Mouse (Mus musculus) forebrain, embryonic 13.5 days (tissue): ENCODE results near the gene Tgfa. TPM values are rescaled to one million over a fixed set of nuclear protein-coding genes. Genes with fewer than 3 reads are reported as not detected.

Experiments
- ATAC-seq: fragments of 200-750 bp; cut with Nextera tagmentation; 2 replicates; pipeline ENCODE4 v1.8.0; 2017
- H3K27ac ChIP-seq: fragments of 300-500 bp; sonication (generic); 2 replicates; pipeline ENCODE4 v1.5.1; 2015; ENCODE audit warnings: inconsistent platforms, mild to moderate bottlenecking, moderate library complexity
- H3K27me3 ChIP-seq: fragments of 300-500 bp; sonication (generic); 2 replicates; pipeline ENCODE4 v1.6.1; 2015; ENCODE audit warnings: mild to moderate bottlenecking, inconsistent platforms
- H3K36me3 ChIP-seq: fragments of 300-500 bp; sonication (generic); 2 replicates; pipeline ENCODE4 v1.6.1; 2015; ENCODE audit warnings: mild to moderate bottlenecking, inconsistent platforms; ENCODE audit not compliant: poor library complexity, severe bottlenecking
- H3K4me1 ChIP-seq: fragments of 300-500 bp; sonication (generic); 2 replicates; pipeline ENCODE4 v1.6.1; 2015; ENCODE audit warnings: inconsistent platforms
- H3K4me2 ChIP-seq: fragments of 300-500 bp; sonication (generic); 2 replicates; pipeline ENCODE4 v1.6.1; 2015; ENCODE audit warnings: inconsistent platforms, mild to moderate bottlenecking, moderate library complexity
- H3K4me3 ChIP-seq: fragments of 300-500 bp; sonication (generic); 2 replicates; pipeline ENCODE4 v1.5.1; 2015; ENCODE audit warnings: mild to moderate bottlenecking, inconsistent platforms
- H3K9ac ChIP-seq: fragments of 300-500 bp; sonication (generic); 2 replicates; pipeline ENCODE4 v1.6.1; 2015; ENCODE audit warnings: mild to moderate bottlenecking, inconsistent platforms
- H3K9me3 ChIP-seq: fragments of 300-500 bp; sonication (generic); replicated peaks from 2 replicates; pipeline ENCODE4 v1.6.1; 2016; ENCODE audit warnings: inconsistent platforms
- WGBS: fragments of 180-500 bp; shearing (Covaris S2); methylation state at CpG from one replicate; pipeline ENCODE4 v1.1.7; 2015; 5-methylcytosine and 5-hydroxymethylcytosine counted together
- polyA plus RNA-seq: library from polyadenylated mRNA; unstranded; fragments of >200 nt; fragmentation: Nextera tagmentation; extraction: Ambion mirVana; gene quantifications from 2 replicates; pipeline ENCODE4 v1.2.1, GENCODE M21; 2015

Gene Tgfa
- polyA plus RNA-seq, 1 experiment from 2014 or later, result 3.5 TPM

- H3K9me3 ChIP-seq, result no peaks in the 10 kb centered on the region
- no peak overlapping the region for H3K9ac ChIP-seq
- no peak overlapping the region for H3K4me2 ChIP-seq
- H3K4me3 ChIP-seq, result no peak overlapping the region
- H3K27me3 ChIP-seq, result no peaks in the 10 kb centered on the region
- no peak for ATAC-seq
- peaks cover 30% of the 10 kb centered on the region for H3K4me1 ChIP-seq
- 39% methylated on average over 4 of the region's 4 CpGs for WGBS
- no peak overlapping the region for H3K27ac ChIP-seq
- H3K36me3 ChIP-seq, result no peaks in the 10 kb centered on the region
Observed at GRCm38 (mm10) chr6:86245965-86246364, 50.9 kb downstream of the Tgfa start.

- Histone ChIP-seq H3K4me3 (no peak overlapping the region), H3K9me3 (no peaks in the 10 kb centered on the region), H3K27ac (peak overlapping the region; percentile 81), H3K36me3 (no peaks in the 10 kb centered on the region), H3K4me2 (no peak overlapping the region), H3K27me3 (no peaks in the 10 kb centered on the region), H3K9ac (no peak overlapping the region), H3K4me1 (peaks cover 30% of the 10 kb centered on the region)
- 27% methylated on average over 1 of the region's 1 CpGs for WGBS
- ATAC-seq, result no peak
Observed at GRCm38 (mm10) chr6:86248562-86248961, 53.5 kb downstream of the Tgfa start.

GRCm38 (mm10) chr6:86249042-86249441, 54.0 kb downstream of the Tgfa start:
- peak overlapping the region; percentile 45 for H3K9ac ChIP-seq
- WGBS, result 11% methylated on average over 16 of the region's 16 CpGs
- no peaks in the 10 kb centered on the region for H3K36me3 ChIP-seq
- H3K4me1 ChIP-seq, result peaks cover 30% of the 10 kb centered on the region
- no peaks in the 10 kb centered on the region for H3K9me3 ChIP-seq
- H3K4me3 ChIP-seq, result no peak overlapping the region
- ATAC-seq, result peak; percentile 89
- peak overlapping the region; percentile 90 for H3K27ac ChIP-seq
- no peaks in the 10 kb centered on the region for H3K27me3 ChIP-seq
- peak overlapping the region; percentile 35 for H3K4me2 ChIP-seq

- no peak overlapping the region for H3K9ac ChIP-seq
- WGBS, result 85% methylated on average over 2 of the region's 2 CpGs
- no peak for ATAC-seq
- H3K4me1 ChIP-seq, result peaks cover 28% of the 10 kb centered on the region
- no peaks in the 10 kb centered on the region for H3K27me3 ChIP-seq
- no peaks in the 10 kb centered on the region for H3K9me3 ChIP-seq
- H3K4me2 ChIP-seq, result no peak overlapping the region
- H3K36me3 ChIP-seq, result no peaks in the 10 kb centered on the region
- H3K27ac ChIP-seq, result peak overlapping the region; percentile 90; the same call in 1 of the 2 replicates
- H3K4me3 ChIP-seq, result no peak overlapping the region
Observed at GRCm38 (mm10) chr6:86250236-86250635, 55.2 kb downstream of the Tgfa start.

- Histone ChIP-seq H3K27me3 (no peaks in the 10 kb centered on the region), H3K4me1 (peaks cover 27% of the 10 kb centered on the region), H3K27ac (peak overlapping the region; percentile 6; the same call in 1 of the 2 replicates), H3K4me3 (no peak overlapping the region), H3K4me2 (no peak overlapping the region), H3K36me3 (no peaks in the 10 kb centered on the region), H3K9me3 (no peaks in the 10 kb centered on the region), H3K9ac (no peak overlapping the region)
- WGBS, result 55% methylated on average over 8 of the region's 8 CpGs
- ATAC-seq, result no peak
Observed at GRCm38 (mm10) chr6:86250830-86251229, 55.8 kb downstream of the Tgfa start.

GRCm38 (mm10) chr6:86252176-86253125, 57.4 kb downstream of the Tgfa start:
- Histone ChIP-seq H3K9ac (no peak overlapping the region), H3K4me1 (peaks cover 21% of the 10 kb centered on the region), H3K4me3 (no peak overlapping the region), H3K27me3 (no peaks in the 10 kb centered on the region), H3K4me2 (no peak overlapping the region), H3K9me3 (no peaks in the 10 kb centered on the region), H3K36me3 (no peaks in the 10 kb centered on the region), H3K27ac (no peak overlapping the region)
- ATAC-seq, result no peak
- 89% methylated on average over 10 of the region's 10 CpGs for WGBS

- WGBS, result 90% methylated on average over 9 of the region's 9 CpGs
- H3K4me1 ChIP-seq, result no peaks in the 10 kb centered on the region
- H3K27ac ChIP-seq, result no peak overlapping the region
- H3K4me2 ChIP-seq, result no peak overlapping the region
- no peak for ATAC-seq
- H3K27me3 ChIP-seq, result no peaks in the 10 kb centered on the region
- no peaks in the 10 kb centered on the region for H3K36me3 ChIP-seq
- H3K9me3 ChIP-seq, result no peaks in the 10 kb centered on the region
- no peak overlapping the region for H3K9ac ChIP-seq
- H3K4me3 ChIP-seq, result no peak overlapping the region
Observed at GRCm38 (mm10) chr6:86255899-86256298, 60.9 kb downstream of the Tgfa start.

- ATAC-seq, result no peak
- Histone ChIP-seq H3K27ac (no peak overlapping the region), H3K9me3 (no peaks in the 10 kb centered on the region), H3K9ac (no peak overlapping the region), H3K27me3 (no peaks in the 10 kb centered on the region), H3K4me2 (no peak overlapping the region), H3K4me3 (no peak overlapping the region), H3K36me3 (no peaks in the 10 kb centered on the region), H3K4me1 (no peaks in the 10 kb centered on the region)
- WGBS, result 91% methylated on average over 6 of the region's 6 CpGs
Observed at GRCm38 (mm10) chr6:86259242-86259641, 64.2 kb downstream of the Tgfa start.

GRCm38 (mm10) chr6:86260322-86261050, 65.5 kb downstream of the Tgfa start:
- WGBS, result 67% methylated on average over 7 of the region's 7 CpGs
- H3K27ac ChIP-seq, result no peak overlapping the region
- H3K4me3 ChIP-seq, result no peak overlapping the region
- no peak overlapping the region for H3K9ac ChIP-seq
- ATAC-seq, result no peak
- H3K9me3 ChIP-seq, result no peaks in the 10 kb centered on the region
- H3K4me1 ChIP-seq, result no peaks in the 10 kb centered on the region
- H3K36me3 ChIP-seq, result no peaks in the 10 kb centered on the region
- H3K4me2 ChIP-seq, result no peak overlapping the region
- H3K27me3 ChIP-seq, result no peaks in the 10 kb centered on the region

GRCm38 (mm10) chr6:86266786-86267185, 71.8 kb downstream of the Tgfa start:
- Histone ChIP-seq H3K4me1 (no peaks in the 10 kb centered on the region), H3K36me3 (no peaks in the 10 kb centered on the region), H3K9ac (no peak overlapping the region), H3K27me3 (no peaks in the 10 kb centered on the region), H3K9me3 (no peaks in the 10 kb centered on the region), H3K4me3 (no peak overlapping the region), H3K4me2 (no peak overlapping the region), H3K27ac (no peak overlapping the region)
- ATAC-seq, result no peak
- WGBS, result 89% methylated on average over 5 of the region's 5 CpGs

GRCm38 (mm10) chr6:86270373-86271068, 75.5 kb downstream of the Tgfa start:
- H3K4me2 ChIP-seq, result no peak overlapping the region
- H3K27me3 ChIP-seq, result no peaks in the 10 kb centered on the region
- 80% methylated on average over 8 of the region's 8 CpGs for WGBS
- no peak for ATAC-seq
- no peak overlapping the region for H3K9ac ChIP-seq
- no peaks in the 10 kb centered on the region for H3K4me1 ChIP-seq
- no peaks in the 10 kb centered on the region for H3K36me3 ChIP-seq
- H3K4me3 ChIP-seq, result no peak overlapping the region
- no peaks in the 10 kb centered on the region for H3K9me3 ChIP-seq
- no peak overlapping the region for H3K27ac ChIP-seq

- Histone ChIP-seq H3K36me3 (no peaks in the 10 kb centered on the region), H3K4me2 (no peak overlapping the region), H3K4me3 (no peak overlapping the region), H3K9ac (no peak overlapping the region), H3K27me3 (no peaks in the 10 kb centered on the region), H3K9me3 (0 out of 2 replicates have a peak, but pooled peaks cover 4% of the 10 kb centered on the region), H3K27ac (no peak overlapping the region), H3K4me1 (no peaks in the 10 kb centered on the region)
- ATAC-seq, result no peak
- 91% methylated on average over 5 of the region's 5 CpGs for WGBS
Observed at GRCm38 (mm10) chr6:86271130-86271529, 76.1 kb downstream of the Tgfa start.
